Mouse (Mus musculus): ENCODE results near the gene Med21. TPM values are rescaled to one million over a fixed set of nuclear protein-coding genes. Genes with fewer than 3 reads are reported as not detected.

Med21 gene
- total RNA-seq, 2 experiments from 2014 or later: 53.8 to 59.7 TPM

DNA sequence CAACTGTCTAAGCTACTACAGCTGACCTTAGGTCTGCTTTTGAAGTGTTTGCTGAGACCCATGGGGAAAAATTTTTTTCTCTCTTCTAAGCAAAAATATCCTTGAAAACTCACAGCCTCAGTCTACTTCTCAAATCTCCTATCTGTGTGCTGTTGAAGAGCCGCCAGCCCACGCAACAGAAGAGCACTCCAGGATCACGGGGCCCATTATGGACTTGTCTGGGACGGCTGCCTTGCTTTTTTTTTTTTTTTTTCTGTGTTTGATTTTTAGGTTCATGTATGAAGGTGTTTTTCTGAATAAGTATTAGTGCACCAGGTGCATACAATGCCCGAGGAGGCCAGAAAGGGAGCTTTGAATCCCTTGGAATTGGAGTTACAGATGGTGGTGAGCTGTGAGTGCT is 5.9 kb upstream of the Med21 start:
- DNase-seq: no peak
- intact Hi-C loops (cut with DNase I): no loop called here

- no peak for DNase-seq
- intact Hi-C loops (cut with DNase I): loop anchor here (5.0 kb wide), 1 partner anchor 138 kb away; the partner anchor contains the start of gene Itpr2
Observed at GRCm38 (mm10) chr6:146640068-146640965, 2.0 kb upstream of the Med21 start.

- intact Hi-C loops (cut with DNase I): loop anchor here (5.0 kb wide), 1 partner anchor 139 kb away; the partner anchor contains the start of gene Itpr2
- DNase-seq: no peak
Observed at GRCm38 (mm10) chr6:146640991-146641390, 1.4 kb upstream of the Med21 start.

DNA sequence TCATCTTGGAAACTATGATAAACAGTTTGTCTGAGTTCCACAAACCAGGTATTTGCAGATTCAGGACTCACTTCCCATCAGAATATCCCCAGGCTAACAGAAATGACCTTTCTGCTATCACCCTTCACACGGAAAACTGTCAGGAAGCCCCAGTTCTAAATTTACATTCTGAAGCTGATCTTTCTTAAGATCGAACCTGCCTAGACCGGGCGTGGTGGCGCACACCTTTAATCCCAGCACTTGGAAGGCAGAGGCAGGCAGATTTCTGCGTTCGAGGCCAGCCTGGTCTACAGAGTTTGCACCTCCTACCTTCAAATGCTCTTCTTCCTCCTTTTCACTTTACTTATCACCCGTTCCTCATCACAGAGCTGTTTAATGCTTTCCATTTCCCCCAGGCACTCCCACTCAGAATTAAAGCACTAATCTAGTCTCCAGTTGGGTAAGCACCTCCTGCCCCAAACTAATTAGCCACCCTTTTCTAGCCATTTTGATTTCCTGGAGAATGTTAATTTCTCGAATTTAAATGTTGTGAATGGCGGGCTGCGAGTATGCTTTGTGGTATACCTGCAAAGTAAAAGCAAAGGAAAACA is 631 bp upstream of the Med21 start:
- DNase-seq: peak in 1 of 2 experiments; percentile 12
- intact Hi-C loops (cut with DNase I): loop anchor here (5.0 kb wide), 1 partner anchor 139 kb away; the partner anchor contains the start of gene Itpr2

- intact Hi-C loops (cut with DNase I): loop anchor here (5.0 kb wide), 1 partner anchor 141 kb away; the partner anchor contains the start of gene Itpr2
- peak; percentile 28 to 34 for DNase-seq
Observed at GRCm38 (mm10) chr6:146643184-146643570, 830 bp downstream of the Med21 start.

GRCm38 (mm10) chr6:146650013-146650412 is 7.7 kb downstream of the Med21 start:
- no peak for DNase-seq
- intact Hi-C loops (cut with DNase I): no loop called here

GRCm38 (mm10) chr6:146651431-146651830 is 9.1 kb downstream of the Med21 start:
- intact Hi-C loops (cut with DNase I): no loop called here
- DNase-seq: no peak

GRCm38 (mm10) chr6:146653197-146653596 is 10.8 kb downstream of the Med21 start:
- DNase-seq: no peak
- intact Hi-C loops (cut with DNase I): no loop called here

GRCm38 (mm10) chr6:146660591-146660990 is 18.2 kb downstream of the Med21 start:
- DNase-seq: peak; percentile 46 to 56
- intact Hi-C loops (cut with DNase I): loop anchor here (1.0 to 5.0 kb wide), 2 partner anchors 67 to 102 kb away; no protein-coding TSS in a partner anchor

GRCm38 (mm10) chr6:146661655-146662054 is 19.3 kb downstream of the Med21 start:
- intact Hi-C loops (cut with DNase I): loop anchor here (5.0 kb wide), 1 partner anchor 66 kb away; no protein-coding TSS in a partner anchor
- DNase-seq: no peak

- intact Hi-C loops (cut with DNase I): loop anchor here (5.0 kb wide), 1 partner anchor 65 kb away; no protein-coding TSS in a partner anchor
- peak; percentile 60 to 75 for DNase-seq
Observed at GRCm38 (mm10) chr6:146662679-146663078, 20.3 kb downstream of the Med21 start.

GRCm38 (mm10) chr6:146664116-146664515 is 21.8 kb downstream of the Med21 start:
- intact Hi-C loops (cut with DNase I): loop anchor here (1.0 to 5.0 kb wide), 2 partner anchors 63 to 96 kb away; no protein-coding TSS in a partner anchor
- DNase-seq: peak; percentile 60

DNA sequence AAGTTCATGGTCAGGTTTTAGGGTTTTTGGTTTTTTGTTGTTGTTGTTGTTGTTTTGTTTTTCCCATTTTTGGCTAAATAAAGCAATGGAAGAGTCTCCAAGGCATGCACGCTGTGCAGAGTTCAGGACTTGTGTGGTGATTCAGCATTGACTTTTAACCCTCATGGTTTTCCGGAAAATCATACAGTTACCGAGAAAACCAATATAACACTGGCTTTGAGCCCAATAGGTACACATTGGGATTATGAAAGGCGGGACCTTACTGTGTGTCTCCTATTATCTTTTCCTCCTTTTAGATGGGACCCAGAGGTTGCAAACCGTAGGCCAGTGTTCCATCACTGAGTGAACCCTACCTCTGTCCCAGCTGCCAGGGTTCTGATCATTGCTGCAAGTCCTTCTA is 22.6 kb downstream of the Med21 start:
- intact Hi-C loops (cut with DNase I): loop anchor here (1.0 to 5.0 kb wide), 2 partner anchors 62 to 95 kb away; no protein-coding TSS in a partner anchor
- DNase-seq: no peak

DNA sequence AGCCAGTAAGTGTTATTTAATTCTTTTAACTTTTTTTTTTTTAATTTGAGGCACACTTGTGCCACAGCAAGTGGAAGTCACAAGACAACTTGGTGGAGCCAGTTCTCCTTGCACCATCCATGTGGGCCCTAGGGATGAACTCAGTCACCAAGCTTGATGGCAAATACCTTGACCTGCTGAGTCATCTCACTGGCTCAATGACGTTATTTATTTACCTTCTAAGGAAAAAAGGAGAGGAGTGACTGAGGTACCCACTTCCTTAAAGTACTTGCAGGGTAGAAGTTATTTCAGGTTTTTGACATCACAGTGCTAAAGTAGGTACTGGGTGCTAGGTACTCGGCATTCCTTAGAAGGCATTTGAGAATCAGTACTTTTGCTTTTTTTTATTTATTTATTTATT is 23.1 kb downstream of the Med21 start:
- intact Hi-C loops (cut with DNase I): no loop called here
- DNase-seq: no peak

DNA sequence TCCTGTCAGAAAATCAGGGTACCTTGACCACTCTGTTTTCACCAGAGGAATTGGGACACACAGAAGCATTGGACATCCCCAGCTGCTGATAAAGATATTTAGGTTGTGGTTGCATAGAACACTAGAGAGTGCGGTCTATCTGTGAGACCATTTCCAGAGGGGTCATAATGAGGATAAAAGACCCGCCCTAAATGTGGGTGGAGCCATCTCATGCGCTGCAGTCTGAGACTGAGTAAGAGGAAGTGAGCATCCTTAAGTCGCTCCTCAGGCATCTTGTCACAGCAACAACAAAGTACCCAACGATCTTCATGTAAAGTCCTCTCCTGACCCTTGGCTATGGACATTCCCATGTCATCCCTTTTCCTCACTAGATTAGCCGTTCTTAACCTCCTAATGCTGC is 24.5 kb downstream of the Med21 start:
- no peak for DNase-seq
- intact Hi-C loops (cut with DNase I): no loop called here

GRCm38 (mm10) chr6:146668606-146669005 is 26.3 kb downstream of the Med21 start:
- intact Hi-C loops (cut with DNase I): no loop called here
- DNase-seq: no peak

- intact Hi-C loops (cut with DNase I): no loop called here
Observed at GRCm38 (mm10) chr6:146670956-146671855, 28.9 kb downstream of the Med21 start.

DNA sequence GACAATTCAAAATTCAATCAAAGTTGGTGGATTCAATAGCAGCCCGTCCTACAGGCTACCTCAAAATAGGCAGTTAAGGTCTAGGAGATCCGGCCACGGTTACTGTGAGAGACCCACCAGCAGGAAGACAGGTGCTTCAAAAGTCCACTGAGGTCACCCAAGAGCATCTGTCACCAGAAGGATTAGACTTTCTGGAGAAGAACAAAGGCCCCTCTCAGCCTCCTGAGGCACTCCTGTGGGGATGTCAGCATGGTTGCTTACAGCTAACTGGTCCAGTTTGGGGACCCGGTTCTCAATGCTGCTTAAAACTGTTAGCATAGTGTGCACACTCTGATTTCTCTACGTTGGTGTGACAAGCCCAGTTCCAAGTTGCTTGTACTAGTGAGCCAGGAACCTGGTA is 29.8 kb downstream of the Med21 start:
- intact Hi-C loops (cut with DNase I): no loop called here
- DNase-seq: no peak

More at GRCm38 (mm10) chr6:146670956-146671855, 28.9 kb downstream of the Med21 start:
- no peak for DNase-seq

DNA sequence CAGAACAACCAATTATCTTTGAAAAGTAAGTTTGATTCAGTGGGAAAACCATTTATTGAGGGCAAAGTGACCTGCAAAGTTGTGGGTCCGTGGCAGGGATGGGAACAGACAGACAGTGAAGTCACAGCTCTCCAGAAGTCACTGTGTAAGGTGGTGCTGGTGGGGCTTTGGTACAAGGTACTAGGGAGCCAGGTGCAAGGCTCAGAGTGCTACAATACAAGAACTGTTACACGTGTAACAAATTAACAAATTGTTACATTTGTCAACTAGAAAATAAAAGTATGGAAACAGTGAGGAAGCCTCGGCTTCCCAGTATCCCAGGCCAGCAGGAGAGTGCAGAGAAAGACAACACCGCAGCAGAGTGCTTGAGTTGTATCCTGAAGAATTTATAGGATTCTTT is 31.3 kb downstream of the Med21 start:
- intact Hi-C loops (cut with DNase I): no loop called here
- DNase-seq: no peak

DNA sequence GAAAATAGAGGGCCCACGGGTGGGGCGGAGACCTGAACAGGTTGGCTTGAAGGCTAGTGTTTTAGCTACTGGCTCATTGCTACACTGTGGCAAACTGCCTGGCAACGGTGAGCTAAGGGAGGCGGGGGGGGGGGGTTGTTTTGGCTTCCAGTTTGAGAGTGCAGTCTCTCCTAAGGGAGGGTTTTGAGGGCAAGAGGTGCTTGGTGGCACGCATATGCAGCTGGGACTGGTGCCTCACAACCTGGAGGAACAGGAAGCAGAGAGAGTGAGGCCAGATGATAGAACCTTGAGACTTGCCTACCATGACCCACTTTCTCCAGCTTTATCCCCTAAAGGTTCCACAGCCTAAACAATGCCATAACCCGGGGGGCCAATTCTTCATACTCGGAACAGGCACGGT is 32.1 kb downstream of the Med21 start:
- no peak for DNase-seq
- intact Hi-C loops (cut with DNase I): no loop called here

All from heart, postnatal 10 days (tissue).